Mouse (Mus musculus): ENCODE results near the gene Ier5l. TPM values are rescaled to one million over a fixed set of nuclear protein-coding genes. Genes with fewer than 3 reads are reported as not detected.

The Ier5l gene
- total and polyA plus RNA-seq, 3 experiments = 0.31 to 0.98 (median 0.51) TPM

GRCm38 (mm10) chr2:30470143-30470946 is 3.7 kb downstream of the Ier5l start:
- Histone ChIP-seq H3K9ac (ENCODE audit: insufficient read depth, low read depth) (peak overlapping the region; percentile 8), H3K36me3 (replicated peaks in 1 of 2; ENCODE audit: control insufficient read depth in 1 of 2, insufficient read depth in 1 of 2, low read length in 1 of 2) (no peaks in the 10 kb centered on the region), H3K27me3 (replicated peaks) (peaks cover 62% of the 10 kb centered on the region), H3K4me1 (ENCODE audit: control insufficient read depth in 1 of 2, insufficient read depth in 2 of 2) (peaks cover 9 to 33% of the 10 kb centered on the region in 2 experiments), H3K4me2 (ENCODE audit: insufficient read depth, low read depth, poor library complexity, severe bottlenecking) (peak overlapping the region; percentile 62), H3K79me2 (replicated peaks; ENCODE audit: control insufficient read depth, extremely low read depth, insufficient read depth, poor library complexity, severe bottlenecking) (no peaks in the 10 kb centered on the region), H3K27ac (ENCODE audit: insufficient read depth, low read depth) (no peak overlapping the region), H3K4me3 (replicated peaks in 1 of 3; ENCODE audit: low read depth in 2 of 3, low read length in 2 of 3, poor library complexity in 1 of 3) (peak overlapping the region; percentile 46 to 49 (median 47)), H3K9me3 (replicated peaks; ENCODE audit: low read length) (peaks cover 6% of the 10 kb centered on the region)
- TF ChIP-seq MYC (IDR thresholded peaks at IDR 0.05; ENCODE audit: low read depth, low read length) (no peak), MEF2A (IDR thresholded peaks at IDR 0.05; ENCODE audit: borderline replicate concordance, low read depth, low read length) (no peak), MAX (IDR thresholded peaks at IDR 0.05; ENCODE audit: low read length) (no peak), JUND (conservative IDR thresholded peaks at IDR 0.05; ENCODE audit: low read depth, low read length) (no peak), CTCF (conservative IDR thresholded peaks at IDR 0.05 in 1 of 2, IDR thresholded peaks at IDR 0.05 in 1 of 2; ENCODE audit: low read depth in 2 of 2, low read length in 2 of 2) (peak in 1 of 2 experiments; percentile 45; a peak in 3 of 4 replicates), SIN3A (IDR thresholded peaks at IDR 0.05; ENCODE audit: low read length) (peak; percentile 40), ZNF384 (IDR thresholded peaks at IDR 0.05; ENCODE audit: low read depth, low read length) (peak; percentile 63), BHLHE40 (IDR thresholded peaks at IDR 0.05; ENCODE audit: low read depth, low read length) (0 out of 2 replicates have a peak, but pooled peaks have one; percentile 4), RAD21 (IDR thresholded peaks at IDR 0.05; ENCODE audit: low read depth, low read length) (no peak; the same call in none of the 2 replicates), ELF1 (IDR thresholded peaks at IDR 0.05; ENCODE audit: low read depth, low read length) (no peak), USF2 (conservative IDR thresholded peaks at IDR 0.05; ENCODE audit: low read depth, low read length) (no peak), TCF12 (IDR thresholded peaks at IDR 0.05; ENCODE audit: low read depth, low read length) (no peak), MAZ (IDR thresholded peaks at IDR 0.05; ENCODE audit: low read depth, low read length) (peak; percentile 91), POLR2A (IDR thresholded peaks at IDR 0.05; ENCODE audit: low read depth, low read length) (no peak), IRF4 (IDR thresholded peaks at IDR 0.05; ENCODE audit: low read depth, low read length) (0 out of 2 replicates have a peak, but pooled peaks have one; percentile 47), ZC3H11A (IDR thresholded peaks at IDR 0.05; ENCODE audit: low read depth, low read length) (no peak), PAX5 (IDR thresholded peaks at IDR 0.05; ENCODE audit: low read length) (no peak), ZMIZ1 (IDR thresholded peaks at IDR 0.05; ENCODE audit: low read depth, low read length) (no peak), TBP (conservative IDR thresholded peaks at IDR 0.05; ENCODE audit: low read depth, low read length) (no peak), HCFC1 (IDR thresholded peaks at IDR 0.05; ENCODE audit: low read depth, low read length) (no peak), KAT2A (IDR thresholded peaks at IDR 0.05; ENCODE audit: insufficient replicate concordance, low read length) (no peak), POLR2AphosphoS2 (IDR thresholded peaks at IDR 0.05; ENCODE audit: low read depth, low read length) (no peak), SMC3 (IDR thresholded peaks at IDR 0.05; ENCODE audit: low read depth, low read length) (peak; percentile 36), CHD1 (IDR thresholded peaks at IDR 0.05; ENCODE audit: low read depth, low read length) (no peak), EP300 (IDR thresholded peaks at IDR 0.05; ENCODE audit: low read length) (no peak), ZKSCAN1 (IDR thresholded peaks at IDR 0.05; ENCODE audit: borderline replicate concordance, low read depth, low read length) (no peak), USF1 (IDR thresholded peaks at IDR 0.05; ENCODE audit: low read depth, low read length) (no peak), GABPA (IDR thresholded peaks at IDR 0.05; ENCODE audit: insufficient replicate concordance, low read depth, low read length) (no peak), E2F4 (IDR thresholded peaks at IDR 0.05; ENCODE audit: insufficient replicate concordance, low read depth, low read length) (no peak), MXI1 (IDR thresholded peaks at IDR 0.05; ENCODE audit: low read depth, low read length) (peak; percentile 49; the same call in 1 of the 2 replicates), RCOR1 (conservative IDR thresholded peaks at IDR 0.05; ENCODE audit: low read depth, low read length) (no peak), CHD2 (IDR thresholded peaks at IDR 0.05; ENCODE audit: low read length) (0 out of 2 replicates have a peak, but pooled peaks have one; percentile 25), MAFK (IDR thresholded peaks at IDR 0.05; ENCODE audit: insufficient replicate concordance, low read length) (no peak), ETS1 (conservative IDR thresholded peaks at IDR 0.05; ENCODE audit: low read depth, low read length) (no peak), UBTF (IDR thresholded peaks at IDR 0.05; ENCODE audit: low read depth, low read length) (no peak), JUN (IDR thresholded peaks at IDR 0.05; ENCODE audit: insufficient read depth, low read depth, low read length) (no peak), NELFE (IDR thresholded peaks at IDR 0.05; ENCODE audit: low read depth, low read length) (no peak), NRF1 (IDR thresholded peaks at IDR 0.05; ENCODE audit: low read depth, low read length) (no peak)
- in situ Hi-C loops (cut with MboI; ENCODE audit: low pct_ligation_motif_present, low pct_unique_long_range_greater_than_20kb, low sequenced_read_pairs) = loop anchor here (5.0 kb wide), 1 partner anchor 33 kb away; no protein-coding TSS in a partner anchor
- dilution Hi-C loops (cut with MboI; ENCODE audit: extremely low pct_ligation_motif_present, extremely low pct_unique_long_range_greater_than_20kb, low sequenced_read_pairs) = no loop called here
- no peak for DNase-seq (ENCODE audit: extremely low read depth)
